Comparison of ENCODE assay signal across 23 mouse cellular contexts in the genomic region with DNA sequence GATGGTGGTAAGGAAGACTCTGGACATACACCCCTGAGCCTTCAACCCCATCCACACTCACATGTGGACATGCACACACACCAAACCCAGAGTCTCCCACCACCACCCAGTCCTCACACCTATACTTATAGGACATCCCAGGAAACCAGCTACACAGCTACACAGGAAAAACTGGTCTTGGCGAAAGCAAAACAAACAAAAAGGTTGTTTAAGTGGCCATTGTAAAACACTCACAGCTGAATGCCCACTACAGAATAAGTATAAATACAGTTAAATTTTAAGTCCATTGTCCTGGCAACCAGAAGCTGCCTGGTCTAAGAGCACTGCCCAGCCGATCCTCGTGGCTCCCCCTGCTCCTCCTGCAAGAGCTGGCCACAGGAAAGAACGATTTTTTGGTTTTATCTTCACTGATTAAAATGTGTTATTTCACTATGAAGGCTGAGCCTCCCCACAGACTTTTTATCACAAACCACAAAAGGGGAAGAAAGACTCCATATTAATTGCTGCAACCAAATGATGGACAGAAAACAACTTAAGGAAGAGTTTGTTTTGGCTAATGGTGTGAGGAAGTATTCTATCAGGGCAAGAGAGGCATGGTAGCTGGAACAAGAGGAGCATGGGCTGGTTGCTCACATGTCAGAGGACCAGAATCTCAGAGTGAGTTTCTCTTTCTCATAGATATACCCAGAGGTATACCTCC.
DNase-seq lines count a peak whose midpoint lies in the region; ATAC-seq and TF ChIP-seq lines count a peak whose summit lies in the region.
"Had no signal": no experiment of that assay in that cellular context is flagged by ENCODE, and none has a peak within 500 bp of the region (broad histone marks: within the 10 kb centered on the region; RNA-seq: fewer than 3 reads in every experiment).

No protein-coding gene starts in this region.

- no peak overlapping the region for H3K27ac ChIP-seq in MEL (ENCODE audit: control insufficient read depth, low read depth, low read length)
- H3K27ac ChIP-seq in midbrain, embryonic 14.5 days (replicated peaks; ENCODE audit: low read depth, low read length), result peak overlapping the region; percentile 39
- no peak overlapping the region for H3K27ac ChIP-seq in embryonic facial prominence, embryonic 10.5 days (replicated peaks)
- H3K27ac ChIP-seq: forebrain, embryonic 10.5 days; hindbrain, embryonic 12.5 days; kidney, embryonic 15.5 days; neural tube, embryonic 13.5 days had no signal

- no peaks in the 10 kb centered on the region for H3K27me3 ChIP-seq in MEL (ENCODE audit: control insufficient read depth in 1 of 2, insufficient read depth in 2 of 2, low read length in 2 of 2)
- H3K27me3 ChIP-seq in midbrain, embryonic 14.5 days (ENCODE audit: control insufficient read depth, insufficient read depth, low read length), result no peaks in the 10 kb centered on the region
- H3K27me3 ChIP-seq in embryonic facial prominence, embryonic 10.5 days (replicated peaks; ENCODE audit: low read depth, poor library complexity, severe bottlenecking), result no peaks in the 10 kb centered on the region
- H3K27me3 ChIP-seq: heart, embryonic 12.5 days; hindbrain, embryonic 12.5 days; kidney, embryonic 15.5 days; neural tube, embryonic 13.5 days had no signal

- no peak for TF ChIP-seq RAD21 in MEL (IDR thresholded peaks at IDR 0.05; ENCODE audit: low read depth, low read length)

- H3K4me2 ChIP-seq in midbrain, embryonic 14.5 days (ENCODE audit: low read length), result no peak overlapping the region
- H3K4me2 ChIP-seq: heart, embryonic 12.5 days; hindbrain, embryonic 12.5 days; kidney, embryonic 15.5 days; neural tube, embryonic 13.5 days had no signal

- DNase-seq in 416B (ENCODE audit: low read depth), result peak; percentile 8
- peak; percentile 8 for DNase-seq in MEL (ENCODE audit: low read depth, low spot score)
- peak; percentile 18 for DNase-seq in lung, postnatal 10 days
- no peak for DNase-seq in midbrain, embryonic 14.5 days
- DNase-seq in embryonic facial prominence, embryonic 10.5 days (ENCODE audit: low spot score), result no peak
- DNase-seq in frontal cortex, postnatal 36 days (ENCODE audit: low spot score in 2 of 2), result no peak
- DNase-seq: adrenal gland, postnatal 14 days; cerebellum, adult 9-11 months; gastrocnemius, postnatal 10 days; heart, adult 11 months; heart, postnatal 14 days; kidney, adult 11 months; kidney, postnatal 36 days; layer of hippocampus, postnatal 36 days; retina, postnatal 1 day; thymus, postnatal 4 days had no signal

- no peaks in the 10 kb centered on the region for H3K4me1 ChIP-seq in MEL (ENCODE audit: control insufficient read depth in 1 of 2, insufficient read depth in 2 of 2, low read length in 2 of 2)
- peaks cover 19% of the 10 kb centered on the region for H3K4me1 ChIP-seq in midbrain, embryonic 14.5 days (ENCODE audit: control insufficient read depth, insufficient read depth, low read length)
- H3K4me1 ChIP-seq in embryonic facial prominence, embryonic 10.5 days, result peaks cover 4% of the 10 kb centered on the region
- H3K4me1 ChIP-seq: kidney, embryonic 15.5 days had no signal

- 81% methylated on average over 4 of the region's 4 CpGs for WGBS in midbrain, embryonic 14.5 days
- WGBS in embryonic facial prominence, embryonic 10.5 days, result 79% methylated on average over 4 of the region's 4 CpGs

- no peaks in the 10 kb centered on the region; the same call in 1 of the 2 replicates for H3K9me3 ChIP-seq in MEL (replicated peaks; ENCODE audit: insufficient read depth, low read length)
- no peaks in the 10 kb centered on the region for H3K9me3 ChIP-seq in midbrain, embryonic 14.5 days (ENCODE audit: control insufficient read depth, low read length)
- H3K9me3 ChIP-seq in embryonic facial prominence, embryonic 10.5 days, result no peaks in the 10 kb centered on the region
- H3K9me3 ChIP-seq: forebrain, embryonic 10.5 days; heart, embryonic 12.5 days; hindbrain, embryonic 12.5 days; kidney, embryonic 15.5 days; neural tube, embryonic 13.5 days had no signal

- no peak for TF ChIP-seq CTCF in MEL (IDR thresholded peaks at IDR 0.05 in 2 of 3, conservative IDR thresholded peaks at IDR 0.05 in 1 of 3; ENCODE audit: control insufficient read depth in 1 of 3, insufficient read depth in 1 of 3, low read depth in 2 of 3, low read length in 3 of 3, poor library complexity in 1 of 3, severe bottlenecking in 1 of 3)

- ATAC-seq in midbrain, embryonic 14.5 days (ENCODE audit: low FRiP score, low TSS enrichment), result no peak
- ATAC-seq in frontal cortex, adult (ENCODE audit: low TSS enrichment), result no peak

- H3K79me2 ChIP-seq in MEL (ENCODE audit: control insufficient read depth, insufficient read depth, low read length, poor library complexity), result no peaks in the 10 kb centered on the region

- no peak overlapping the region for H3K4me3 ChIP-seq in MEL (ENCODE audit: control insufficient read depth in 1 of 2, insufficient read depth in 1 of 2, low read depth in 2 of 2, low read length in 2 of 2)
- no peak overlapping the region for H3K4me3 ChIP-seq in midbrain, embryonic 14.5 days (replicated peaks; ENCODE audit: low read depth, low read length)
- no peak overlapping the region for H3K4me3 ChIP-seq in embryonic facial prominence, embryonic 10.5 days
- H3K4me3 ChIP-seq: forebrain, embryonic 10.5 days; heart, embryonic 12.5 days; hindbrain, embryonic 12.5 days; kidney, embryonic 15.5 days; myocyte; neural tube, embryonic 13.5 days had no signal

- H3K36me3 ChIP-seq in MEL (ENCODE audit: control insufficient read depth in 1 of 2, insufficient read depth in 2 of 2, low read length in 2 of 2), result no peaks in the 10 kb centered on the region
- H3K36me3 ChIP-seq in midbrain, embryonic 14.5 days (ENCODE audit: control insufficient read depth, insufficient read depth, low read length), result peaks cover 16% of the 10 kb centered on the region
- H3K36me3 ChIP-seq in embryonic facial prominence, embryonic 10.5 days (replicated peaks), result peaks cover 15% of the 10 kb centered on the region
- H3K36me3 ChIP-seq: heart, embryonic 12.5 days; kidney, embryonic 15.5 days; neural tube, embryonic 13.5 days had no signal

- no peak for TF ChIP-seq EP300 in MEL (IDR thresholded peaks at IDR 0.05; ENCODE audit: low read depth in 1 of 2, low read length in 2 of 2)

- TF ChIP-seq POLR2A in MEL (IDR thresholded peaks at IDR 0.05; ENCODE audit: control insufficient read depth in 1 of 2, insufficient read depth in 1 of 2, low read depth in 1 of 2, low read length in 2 of 2, poor library complexity in 1 of 2), result no peak

- H3K9ac ChIP-seq in MEL (ENCODE audit: control insufficient read depth, low read depth, low read length, poor library complexity, severe bottlenecking), result no peak overlapping the region
- H3K9ac ChIP-seq in midbrain, embryonic 14.5 days (replicated peaks; ENCODE audit: low read length), result no peak overlapping the region
- H3K9ac ChIP-seq: heart, embryonic 12.5 days; hindbrain, embryonic 12.5 days; kidney, embryonic 15.5 days; neural tube, embryonic 13.5 days had no signal

TF ChIP-seq in MEL, 35 proteins besides CTCF, POLR2A, EP300 and RAD21:
- TF ChIP-seq ZNF384 (IDR thresholded peaks at IDR 0.05; ENCODE audit: low read depth, low read length) (no peak), KAT2A (conservative IDR thresholded peaks at IDR 0.05; ENCODE audit: low read depth, low read length) (no peak), JUND (IDR thresholded peaks at IDR 0.05; ENCODE audit: low read depth, low read length) (no peak), USF2 (IDR thresholded peaks at IDR 0.05; ENCODE audit: borderline replicate concordance in 1 of 2, insufficient read depth in 1 of 2, low read depth in 1 of 2, low read length in 2 of 2) (no peak), GATA1 (IDR thresholded peaks at IDR 0.05; ENCODE audit: low read depth, low read length) (no peak), MAFK (IDR thresholded peaks at IDR 0.05; ENCODE audit: borderline replicate concordance, low read depth, low read length) (no peak)

Comparison
In these comparisons a context has a peak if more than half of its experiments do, and no peak if none do; other contexts are left out.
1. DNase-seq: peak in 416B (single experiment), MEL (single experiment) and lung, postnatal 10 days (single experiment); none in midbrain, embryonic 14.5 days (single experiment), embryonic facial prominence, embryonic 10.5 days (single experiment) and frontal cortex, postnatal 36 days (0 of 2).